Mouse (Mus musculus) heart, embryonic 15.5 days (tissue): ENCODE results near the gene Spata32. TPM values are rescaled to one million over a fixed set of nuclear protein-coding genes. Genes with fewer than 3 reads are reported as not detected.

Experiments
- ATAC-seq: fragments of 200-750 bp; cut with Nextera tagmentation; replicated peaks from 2 replicates; pipeline ENCODE4 v1.8.0; 2017; ENCODE audit warnings: low read depth, moderate TSS enrichment; ENCODE audit not compliant: insufficient number of reproducible peaks, insufficient read depth, low FRiP score
- H3K27ac ChIP-seq: fragments of 300-500 bp; sonication (generic); 2 replicates; pipeline ENCODE4 v1.5.1; 2015; ENCODE audit warnings: mild to moderate bottlenecking, inconsistent platforms
- H3K27me3 ChIP-seq: fragments of 300-500 bp; sonication (generic); 2 replicates; pipeline ENCODE4 v1.6.1; 2015; ENCODE audit warnings: inconsistent platforms
- H3K36me3 ChIP-seq: fragments of 300-500 bp; sonication (generic); 2 replicates; pipeline ENCODE4 v1.6.1; 2015; ENCODE audit warnings: mild to moderate bottlenecking, inconsistent platforms
- H3K4me1 ChIP-seq: fragments of 300-500 bp; sonication (generic); replicated peaks from 2 replicates; pipeline ENCODE4 v1.6.1; 2015; ENCODE audit warnings: inconsistent platforms
- H3K4me2 ChIP-seq: fragments of 300-500 bp; sonication (generic); 2 replicates; pipeline ENCODE4 v1.6.1; 2015; ENCODE audit warnings: inconsistent platforms, mild to moderate bottlenecking, moderate library complexity
- H3K4me3 ChIP-seq: fragments of 300-500 bp; sonication (generic); 2 replicates; pipeline ENCODE4 v1.5.1; 2015; ENCODE audit warnings: mild to moderate bottlenecking, inconsistent platforms
- H3K9ac ChIP-seq: fragments of 300-500 bp; sonication (generic); 2 replicates; pipeline ENCODE4 v1.6.1; 2015; ENCODE audit warnings: mild to moderate bottlenecking, inconsistent platforms
- H3K9me3 ChIP-seq: fragments of 300-500 bp; sonication (generic); replicated peaks from 2 replicates; pipeline ENCODE4 v1.6.1; 2016; ENCODE audit warnings: inconsistent platforms
- WGBS: fragments of 180-500 bp; shearing (Covaris S2); methylation state at CpG from one replicate; pipeline ENCODE4 v1.1.7; 2015; ENCODE audit warnings: mixed read lengths; 5-methylcytosine and 5-hydroxymethylcytosine counted together
- polyA plus RNA-seq: library from polyadenylated mRNA; unstranded; fragments of >200 nt; fragmentation: Nextera tagmentation; extraction: Ambion mirVana; gene quantifications from 2 replicates; pipeline ENCODE4 v1.2.1, GENCODE M21; 2015

Spata32 gene
- polyA plus RNA-seq, 1 experiment from 2014 or later, result not detected

DNA sequence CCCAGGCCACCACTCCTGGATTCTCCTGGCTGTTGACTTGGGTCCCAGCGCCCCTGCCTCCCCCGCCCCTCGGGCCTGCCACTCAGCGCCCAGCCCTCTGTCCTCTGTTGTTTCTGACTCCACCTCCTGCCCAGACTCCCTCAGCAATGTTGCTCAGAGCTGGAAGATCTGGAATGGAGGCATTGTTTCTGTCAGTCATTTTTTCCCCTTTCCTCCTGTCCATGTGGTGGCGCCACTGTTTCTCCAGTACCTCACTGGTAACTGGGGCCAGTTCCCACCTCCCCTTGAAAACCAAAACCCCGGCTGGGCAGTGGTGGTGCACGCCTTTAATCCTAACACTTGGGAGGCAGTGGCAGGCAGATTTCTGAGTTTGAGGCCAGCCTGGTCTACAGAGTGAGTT lies 56.8 kb downstream of the Spata32 start:
- Histone ChIP-seq H3K27me3 (no peaks in the 10 kb centered on the region), H3K36me3 (no peaks in the 10 kb centered on the region), H3K4me3 (no peak overlapping the region), H3K9me3 (no peaks in the 10 kb centered on the region), H3K27ac (no peak overlapping the region), H3K4me1 (peaks cover 16% of the 10 kb centered on the region), H3K4me2 (no peak overlapping the region), H3K9ac (no peak overlapping the region)
- no peak for ATAC-seq
- 76% methylated on average over 7 of the region's 7 CpGs for WGBS

GRCm38 (mm10) chr11:103160738-103161137 lies 57.5 kb downstream of the Spata32 start:
- Histone ChIP-seq H3K4me1 (peaks cover 16% of the 10 kb centered on the region), H3K36me3 (no peaks in the 10 kb centered on the region), H3K27ac (no peak overlapping the region), H3K9me3 (no peaks in the 10 kb centered on the region), H3K4me3 (no peak overlapping the region), H3K9ac (no peak overlapping the region), H3K27me3 (no peaks in the 10 kb centered on the region), H3K4me2 (no peak overlapping the region)
- WGBS, result 88% methylated on average over 11 of the region's 11 CpGs
- no peak for ATAC-seq

DNA sequence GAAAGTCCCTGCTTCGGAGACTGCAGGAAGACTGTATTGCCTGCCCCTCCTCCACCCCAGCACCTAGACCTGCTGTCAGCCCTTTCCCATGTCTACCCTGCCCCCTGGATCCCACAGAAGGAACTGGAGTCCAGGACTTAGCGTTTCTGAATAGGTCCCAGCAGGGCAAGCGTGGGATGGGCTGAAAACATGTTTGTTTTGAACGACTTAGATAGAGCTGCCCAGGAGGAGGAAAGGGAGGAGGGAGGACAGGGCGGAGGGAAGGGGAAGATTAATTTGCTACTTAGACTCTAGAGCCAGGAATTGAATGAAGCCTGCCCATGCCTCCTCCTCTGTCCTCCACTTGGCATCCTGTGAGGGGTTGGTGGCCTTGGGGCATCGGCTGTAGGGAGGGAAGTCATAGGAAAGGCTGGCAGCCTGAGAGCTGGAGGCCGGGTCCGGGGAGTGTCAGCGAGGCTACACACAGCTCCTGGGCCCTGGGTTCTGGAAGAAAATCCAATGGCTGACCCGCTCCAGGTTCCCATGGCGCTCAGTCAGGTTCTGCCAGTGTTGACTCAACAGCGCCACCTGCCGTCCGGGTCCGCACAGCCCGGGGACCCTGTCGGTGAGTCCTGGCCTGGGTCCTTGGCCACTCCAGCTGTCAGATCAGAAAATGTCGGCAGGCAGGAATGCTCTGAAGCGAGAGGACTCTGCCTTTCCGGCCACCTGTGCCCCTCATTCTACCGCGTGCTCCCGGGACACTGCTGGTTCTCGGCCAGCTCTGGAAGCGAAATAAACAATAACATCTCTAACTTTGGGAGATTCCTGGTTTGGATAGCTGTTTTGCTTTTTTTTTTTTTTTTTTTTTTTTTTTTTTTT lies 59.4 kb downstream of the Spata32 start:
- H3K4me3 ChIP-seq, result peak overlapping the region; percentile 47
- H3K9me3 ChIP-seq, result no peaks in the 10 kb centered on the region
- 2% methylated on average over 25 of the region's 25 CpGs for WGBS
- ATAC-seq, result peak; percentile 94
- no peaks in the 10 kb centered on the region for H3K36me3 ChIP-seq
- H3K4me2 ChIP-seq, result peak overlapping the region; percentile 87
- peaks cover 12% of the 10 kb centered on the region for H3K4me1 ChIP-seq
- no peaks in the 10 kb centered on the region for H3K27me3 ChIP-seq
- peak overlapping the region; percentile 40 for H3K9ac ChIP-seq
- peak overlapping the region; percentile 69 for H3K27ac ChIP-seq

Other genes with a start within 250 kb of the Spata32 start
- 39.1 and 47.8 TPM in 2 replicates for gene Nmt1, start 190.2 kb downstream of the Spata32 start, polyA plus RNA-seq
- gene Dcakd, start 190.1 kb downstream of the Spata32 start, polyA plus RNA-seq, result 64.8 and 89.4 TPM in 2 replicates
- 11.0 and 11.8 TPM in 2 replicates for gene Plcd3, start 116.8 kb downstream of the Spata32 start, polyA plus RNA-seq
- 18.5 and 23.7 TPM in 2 replicates for gene Acbd4, start 116.8 kb downstream of the Spata32 start, polyA plus RNA-seq
- gene Hexim1, start 102.2 kb downstream of the Spata32 start, polyA plus RNA-seq, result 2.6 and 3.0 TPM in 2 replicates
- 5.5 and 6.4 TPM in 2 replicates for gene Hexim2, start 86.0 kb downstream of the Spata32 start, polyA plus RNA-seq
- 1.5 and 4.6 TPM in 2 replicates for gene Fmnl1, start 47.3 kb downstream of the Spata32 start, polyA plus RNA-seq
- gene 1700023F06Rik, start 9.9 kb downstream of the Spata32 start, polyA plus RNA-seq, result 0.18 and 0.37 TPM in 2 replicates
- gene Map3k14, start 49.0 kb upstream of the Spata32 start, polyA plus RNA-seq, result 1.8 and 4.3 TPM in 2 replicates
- 5.4 and 9.0 TPM in 2 replicates for gene Arhgap27, start 145.3 kb upstream of the Spata32 start, polyA plus RNA-seq
- 4.8 and 6.1 TPM in 2 replicates for gene Plekhm1, start 194.3 kb upstream of the Spata32 start, polyA plus RNA-seq